Mouse (Mus musculus): ENCODE measurements at regions not wholly inside any gene's neighbourhood (a gene's known extent, or its start where the extent isn't known, plus 50 kb on each side); places are given as distances from the start of the nearest gene placed in this dataset.

DNA sequence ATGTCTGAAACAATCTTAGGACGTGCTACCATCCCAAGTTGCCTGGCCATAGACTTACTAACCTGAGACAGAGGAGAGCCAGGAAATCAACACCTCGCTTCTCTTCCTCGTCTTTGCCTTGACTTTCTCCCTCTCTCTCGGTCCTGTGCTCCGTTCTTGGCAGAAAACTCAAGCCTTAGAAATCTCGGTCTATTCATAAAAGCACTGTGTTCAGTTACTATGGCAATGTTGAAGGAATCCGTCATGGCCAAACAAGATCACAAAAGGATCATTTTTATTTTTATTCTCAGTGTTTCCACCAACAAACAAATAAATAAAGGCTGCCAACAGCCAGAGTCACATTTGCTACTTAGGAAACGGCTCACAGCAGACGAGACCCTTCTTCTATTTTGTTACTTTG is 85.6 kb upstream of the Sox5 start:
- no peak for TF ChIP-seq CTCF (IDR thresholded peaks at IDR 0.05; ENCODE audit: low read depth)
- no peak for TF ChIP-seq EP300 (IDR thresholded peaks at IDR 0.05; ENCODE audit: low read depth)
